Mouse (Mus musculus) bone marrow, adult 2 months (tissue): ENCODE results near the gene Hadh.

Experiments
- CTCF ChIP-seq: fragments of 200-500 bp; IDR thresholded peaks from 2 replicates; pipeline ENCODE4 v1.5.1; 2011; ENCODE audit warnings: low read length, control low read depth; ENCODE audit not compliant: control insufficient read depth, insufficient read depth
- POLR2A ChIP-seq: fragments of 200-500 bp; IDR thresholded peaks from 2 replicates; pipeline ENCODE4 v1.6.1; 2011; ENCODE audit warnings: low read depth, mild to moderate bottlenecking, control low read depth, low read length, borderline replicate concordance; ENCODE audit not compliant: control insufficient read depth

GRCm38 (mm10) chr3:131317126-131317525 is 45.2 kb upstream of the Hadh start:
- TF ChIP-seq POLR2A (no peak), CTCF (no peak)
